Mouse (Mus musculus): ENCODE measurements around the gene D430041D05Rik. TPM values are rescaled to one million over a fixed set of nuclear protein-coding genes. Genes with fewer than 3 reads are reported as not detected.

The D430041D05Rik gene
- polyA plus RNA-seq, 1 experiment from 2014 or later, result 0.66 TPM

DNA sequence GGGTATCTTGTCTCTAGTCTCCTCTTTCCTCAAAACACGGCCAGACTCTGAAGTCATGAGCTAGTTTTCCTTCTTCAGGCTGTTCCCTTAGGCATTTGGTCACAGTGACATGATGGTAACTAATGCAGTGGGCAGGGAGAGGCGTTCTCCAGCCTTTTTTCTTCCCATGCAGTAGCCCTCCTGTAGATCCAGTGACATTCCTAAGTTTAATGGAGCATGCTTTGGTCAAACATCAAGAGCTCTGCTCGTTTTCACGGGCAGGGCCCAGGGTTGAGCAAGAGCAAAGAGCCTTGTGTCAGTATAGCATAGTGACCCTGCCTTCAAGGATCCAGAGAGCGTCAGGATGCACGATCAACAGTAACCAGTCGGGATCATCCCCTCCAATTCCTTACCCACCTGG is 247.4 kb downstream of the D430041D05Rik start:
- Histone ChIP-seq H3K27ac (no peak overlapping the region), H3K27me3 (no peaks in the 10 kb centered on the region), H3K36me3 (no peaks in the 10 kb centered on the region), H3K9ac (no peak overlapping the region), H3K9me3 (replicated peaks) (no peaks in the 10 kb centered on the region), H3K4me2 (no peak overlapping the region), H3K4me1 (peaks cover 7% of the 10 kb centered on the region), H3K4me3 (replicated peaks) (no peak overlapping the region)
- peak; percentile 75 for ATAC-seq (replicated peaks; ENCODE audit: low FRiP score)
- 47% methylated on average over 7 of the region's 7 CpGs for WGBS

- no peak overlapping the region for H3K4me3 ChIP-seq (replicated peaks)
- no peak overlapping the region for H3K9ac ChIP-seq
- H3K27me3 ChIP-seq, result no peaks in the 10 kb centered on the region
- H3K9me3 ChIP-seq (replicated peaks), result no peaks in the 10 kb centered on the region
- H3K4me2 ChIP-seq, result no peak overlapping the region
- 71% methylated on average over 4 of the region's 4 CpGs for WGBS
- H3K36me3 ChIP-seq, result no peaks in the 10 kb centered on the region
- no peak overlapping the region for H3K27ac ChIP-seq
- ATAC-seq (replicated peaks; ENCODE audit: low FRiP score), result no peak
- H3K4me1 ChIP-seq, result no peaks in the 10 kb centered on the region
Measured at GRCm38 (mm10) chr2:104157831-104158230, 253.0 kb downstream of the D430041D05Rik start.

DNA sequence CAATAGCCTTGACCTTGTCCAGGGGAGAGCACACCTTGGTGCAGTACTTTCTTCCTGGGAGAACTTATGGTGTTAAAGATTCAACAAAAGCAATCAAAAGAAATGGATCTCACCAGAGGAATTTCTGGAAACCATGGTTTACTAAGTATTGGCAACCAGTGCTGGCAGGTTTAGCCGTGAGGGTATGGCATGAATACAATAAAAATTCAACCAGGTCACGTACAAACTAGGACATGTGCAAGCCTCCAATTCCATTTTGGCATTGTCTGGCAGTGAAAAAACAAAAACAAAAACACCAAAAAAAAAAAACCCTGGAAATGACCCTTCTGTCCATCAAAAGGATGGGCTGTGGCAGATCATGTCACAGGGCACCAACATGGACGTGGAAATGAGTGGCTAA is 256.9 kb downstream of the D430041D05Rik start:
- H3K36me3 ChIP-seq, result no peaks in the 10 kb centered on the region
- ATAC-seq (replicated peaks; ENCODE audit: low FRiP score), result no peak
- no peaks in the 10 kb centered on the region for H3K4me1 ChIP-seq
- 83% methylated on average over 3 of the region's 3 CpGs for WGBS
- no peaks in the 10 kb centered on the region for H3K27me3 ChIP-seq
- H3K4me3 ChIP-seq (replicated peaks), result no peak overlapping the region
- H3K9ac ChIP-seq, result no peak overlapping the region
- H3K9me3 ChIP-seq (replicated peaks), result no peaks in the 10 kb centered on the region
- no peak overlapping the region for H3K4me2 ChIP-seq
- no peak overlapping the region for H3K27ac ChIP-seq

DNA sequence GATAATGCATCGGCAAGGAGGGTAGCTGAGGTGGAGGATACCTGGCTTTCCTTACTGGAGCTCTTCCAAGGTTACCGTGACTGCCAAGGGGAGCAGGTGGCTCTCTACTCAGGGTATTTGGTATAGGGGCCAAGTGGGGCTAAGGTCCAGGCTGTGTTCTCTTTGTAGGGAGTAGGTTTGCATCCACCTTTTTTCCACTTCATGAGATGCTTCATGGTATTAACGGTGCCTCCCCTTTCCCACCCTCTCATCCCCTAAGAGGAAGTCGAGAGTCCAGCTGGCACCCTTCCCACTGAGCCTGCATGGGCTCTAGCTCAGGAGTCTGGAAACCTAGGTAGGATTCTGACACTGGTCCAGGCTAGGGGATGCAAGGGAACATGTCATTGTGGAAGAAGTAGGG is 257.5 kb downstream of the D430041D05Rik start:
- no peak overlapping the region for H3K9ac ChIP-seq
- no peaks in the 10 kb centered on the region for H3K27me3 ChIP-seq
- peaks cover 5% of the 10 kb centered on the region for H3K4me1 ChIP-seq
- H3K27ac ChIP-seq, result no peak overlapping the region
- no peaks in the 10 kb centered on the region for H3K9me3 ChIP-seq (replicated peaks)
- ATAC-seq (replicated peaks; ENCODE audit: low FRiP score), result no peak
- no peak overlapping the region for H3K4me2 ChIP-seq
- 74% methylated on average over 4 of the region's 4 CpGs for WGBS
- no peaks in the 10 kb centered on the region for H3K36me3 ChIP-seq
- H3K4me3 ChIP-seq (replicated peaks), result no peak overlapping the region

DNA sequence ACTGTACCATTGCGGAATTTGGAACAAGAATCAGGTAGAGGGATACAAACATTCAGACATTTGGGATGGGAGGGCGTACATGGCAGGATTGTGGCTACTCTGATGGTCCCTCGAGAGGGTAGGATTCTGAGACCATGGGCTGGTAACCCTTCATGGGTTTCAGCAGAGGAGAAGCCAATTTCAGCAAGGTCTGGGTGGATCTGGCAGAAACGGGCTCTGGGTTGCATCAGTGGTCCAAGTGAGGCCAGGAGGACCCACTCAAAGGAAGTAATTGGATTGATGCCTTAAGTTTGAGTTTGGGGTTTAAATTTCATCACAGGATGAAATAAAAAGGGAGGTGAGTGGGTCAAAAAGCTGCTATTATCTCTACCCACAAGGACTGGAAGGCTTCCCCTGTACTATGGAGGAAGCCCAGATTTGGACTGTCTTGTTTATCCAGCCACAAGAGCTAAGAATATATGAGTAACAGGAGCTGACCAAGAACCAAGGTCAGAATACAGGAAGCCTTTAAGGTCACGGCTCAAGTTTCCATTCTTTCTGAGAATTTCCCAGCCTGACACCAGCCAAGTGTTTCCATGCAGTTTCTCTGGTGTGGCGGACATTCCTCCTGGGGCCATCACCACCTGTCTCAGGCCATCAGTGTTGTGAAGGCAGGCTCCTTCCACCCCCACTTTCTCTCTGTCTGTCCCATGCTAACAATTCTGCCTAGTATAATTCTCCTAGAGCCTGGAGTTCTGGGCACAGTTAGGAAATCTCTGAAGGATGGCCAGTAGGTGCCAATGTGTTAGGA is 260.0 kb downstream of the D430041D05Rik start:
- 66% methylated on average over 6 of the region's 6 CpGs for WGBS
- ATAC-seq (replicated peaks; ENCODE audit: low FRiP score), result no peak
- H3K36me3 ChIP-seq, result no peaks in the 10 kb centered on the region
- no peak overlapping the region for H3K4me2 ChIP-seq
- H3K4me1 ChIP-seq, result peaks cover 16% of the 10 kb centered on the region
- H3K4me3 ChIP-seq (replicated peaks), result no peak overlapping the region
- H3K9me3 ChIP-seq (replicated peaks), result no peaks in the 10 kb centered on the region
- no peak overlapping the region for H3K9ac ChIP-seq
- no peaks in the 10 kb centered on the region for H3K27me3 ChIP-seq
- no peak overlapping the region for H3K27ac ChIP-seq

DNA sequence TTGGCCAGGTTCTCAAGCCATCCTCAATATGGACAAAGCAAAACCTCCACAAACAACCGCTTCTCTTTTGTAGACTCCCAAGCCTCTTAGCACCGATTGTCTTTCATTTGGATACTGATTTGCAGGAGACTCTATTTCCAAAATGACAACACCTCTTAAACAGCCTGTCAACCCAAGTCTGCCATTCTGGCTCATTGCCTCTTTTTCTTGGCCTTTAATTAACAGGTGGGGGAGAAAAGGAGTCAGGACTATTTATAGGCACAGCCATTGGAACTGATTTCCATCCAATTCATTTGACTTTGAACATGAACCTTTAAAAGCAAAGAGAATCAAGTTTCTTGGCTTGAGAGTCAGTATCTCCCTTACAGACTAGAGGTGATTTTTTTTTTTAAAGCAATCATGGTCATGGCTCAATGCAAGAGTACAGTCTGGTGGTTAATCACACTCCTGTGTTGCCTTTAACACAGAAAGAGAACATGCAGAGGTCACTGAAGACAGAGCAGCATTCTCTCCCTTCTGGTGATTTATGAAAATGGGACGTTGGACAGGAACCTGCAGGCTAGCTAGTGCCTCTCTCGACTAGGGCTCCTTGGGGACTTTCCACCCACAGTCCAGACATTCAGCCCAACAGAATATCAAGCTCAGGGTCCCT is 262.8 kb downstream of the D430041D05Rik start:
- H3K36me3 ChIP-seq, result no peaks in the 10 kb centered on the region
- no peak overlapping the region for H3K4me2 ChIP-seq
- H3K27me3 ChIP-seq, result no peaks in the 10 kb centered on the region
- H3K27ac ChIP-seq, result peak overlapping the region; percentile 66
- no peak overlapping the region for H3K9ac ChIP-seq
- H3K4me3 ChIP-seq (replicated peaks), result no peak overlapping the region
- no peaks in the 10 kb centered on the region for H3K9me3 ChIP-seq (replicated peaks)
- ATAC-seq (replicated peaks; ENCODE audit: low FRiP score), result peak; percentile 81
- peaks cover 16% of the 10 kb centered on the region for H3K4me1 ChIP-seq
- 28% methylated on average over 4 of the region's 4 CpGs for WGBS

DNA sequence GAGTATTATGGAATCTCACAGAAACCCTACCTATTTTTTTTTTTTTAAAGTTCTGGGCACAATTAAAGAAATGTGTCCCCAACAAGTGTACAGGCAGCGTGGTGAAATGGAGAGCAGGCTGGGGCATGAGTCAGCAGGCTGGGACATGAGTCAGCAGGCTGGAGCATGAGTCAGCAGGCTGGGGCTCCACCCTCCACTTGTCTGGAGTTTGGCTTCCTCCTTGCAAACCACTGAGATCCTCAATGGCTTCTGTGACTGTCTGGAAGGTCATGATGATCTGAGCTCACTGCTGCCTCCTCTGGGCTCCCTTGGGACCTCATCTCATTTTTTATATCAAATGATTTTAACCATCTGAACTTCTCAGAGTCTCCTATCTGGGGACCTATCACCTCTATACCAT is 264.8 kb downstream of the D430041D05Rik start:
- no peak overlapping the region for H3K27ac ChIP-seq
- no peak for ATAC-seq (replicated peaks; ENCODE audit: low FRiP score)
- no peak overlapping the region for H3K4me2 ChIP-seq
- H3K36me3 ChIP-seq, result no peaks in the 10 kb centered on the region
- H3K27me3 ChIP-seq, result no peaks in the 10 kb centered on the region
- WGBS, result 87% methylated on average over 1 of the region's 1 CpGs
- H3K9me3 ChIP-seq (replicated peaks), result no peaks in the 10 kb centered on the region
- peaks cover 16% of the 10 kb centered on the region for H3K4me1 ChIP-seq
- no peak overlapping the region for H3K9ac ChIP-seq
- H3K4me3 ChIP-seq (replicated peaks), result no peak overlapping the region

GRCm38 (mm10) chr2:104144004-104144403 is 266.8 kb downstream of the D430041D05Rik start:
- no peak for ATAC-seq (replicated peaks; ENCODE audit: low FRiP score)
- no peak overlapping the region for H3K4me3 ChIP-seq (replicated peaks)
- no peaks in the 10 kb centered on the region for H3K27me3 ChIP-seq
- no peaks in the 10 kb centered on the region for H3K9me3 ChIP-seq (replicated peaks)
- WGBS, result 85% methylated on average over 12 of the region's 12 CpGs
- H3K4me2 ChIP-seq, result no peak overlapping the region
- H3K27ac ChIP-seq, result no peak overlapping the region
- H3K9ac ChIP-seq, result no peak overlapping the region
- no peaks in the 10 kb centered on the region for H3K36me3 ChIP-seq
- H3K4me1 ChIP-seq, result peaks cover 16% of the 10 kb centered on the region

DNA sequence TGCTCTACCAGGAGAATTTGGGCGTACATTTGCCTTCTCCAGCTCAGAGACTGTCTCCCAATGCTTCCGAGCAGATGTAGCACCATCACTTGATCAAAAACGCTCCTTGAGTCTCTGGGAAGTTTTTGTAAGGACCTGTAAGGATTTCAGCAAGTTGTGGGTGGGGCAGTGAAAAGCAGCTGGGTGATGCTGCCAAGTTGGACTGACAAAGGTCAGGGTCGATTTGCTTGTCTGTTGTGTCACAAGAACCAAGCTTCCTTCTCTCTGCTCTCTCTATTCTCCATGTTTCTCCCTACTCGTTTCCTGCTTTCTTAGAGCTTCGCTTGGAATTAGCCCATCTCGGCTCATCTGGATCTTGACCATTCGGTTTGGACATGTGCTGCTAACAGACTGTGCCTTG is 268.7 kb downstream of the D430041D05Rik start:
- no peaks in the 10 kb centered on the region for H3K4me1 ChIP-seq
- H3K9me3 ChIP-seq (replicated peaks), result no peaks in the 10 kb centered on the region
- WGBS, result 92% methylated on average over 8 of the region's 8 CpGs
- no peaks in the 10 kb centered on the region for H3K36me3 ChIP-seq
- no peak for ATAC-seq (replicated peaks; ENCODE audit: low FRiP score)
- no peaks in the 10 kb centered on the region for H3K27me3 ChIP-seq
- H3K4me2 ChIP-seq, result no peak overlapping the region
- no peak overlapping the region for H3K27ac ChIP-seq
- no peak overlapping the region for H3K9ac ChIP-seq
- no peak overlapping the region for H3K4me3 ChIP-seq (replicated peaks)

GRCm38 (mm10) chr2:104135920-104136319 is 274.9 kb downstream of the D430041D05Rik start:
- Histone ChIP-seq H3K4me2 (no peak overlapping the region), H3K4me1 (peaks cover 3% of the 10 kb centered on the region; the same call in 1 of the 2 replicates), H3K9me3 (replicated peaks) (no peaks in the 10 kb centered on the region), H3K4me3 (replicated peaks) (no peak overlapping the region), H3K9ac (no peak overlapping the region), H3K27ac (no peak overlapping the region), H3K27me3 (peaks cover 4% of the 10 kb centered on the region; the same call in 1 of the 2 replicates), H3K36me3 (no peaks in the 10 kb centered on the region)
- WGBS, result 53% methylated on average over 2 of the region's 2 CpGs
- ATAC-seq (replicated peaks; ENCODE audit: low FRiP score), result no peak

GRCm38 (mm10) chr2:104134150-104135056 is 276.4 kb downstream of the D430041D05Rik start:
- Histone ChIP-seq H3K9me3 (replicated peaks) (no peaks in the 10 kb centered on the region), H3K27ac (no peak overlapping the region), H3K36me3 (no peaks in the 10 kb centered on the region), H3K9ac (no peak overlapping the region), H3K4me3 (replicated peaks) (no peak overlapping the region), H3K4me1 (peaks cover 3% of the 10 kb centered on the region; the same call in 1 of the 2 replicates), H3K4me2 (no peak overlapping the region), H3K27me3 (peaks cover 4% of the 10 kb centered on the region; the same call in 1 of the 2 replicates)
- 46% methylated on average over 8 of the region's 8 CpGs for WGBS
- ATAC-seq (replicated peaks; ENCODE audit: low FRiP score), result peak; percentile 34; the same call in 1 of the 2 replicates

All from kidney, embryonic 15.5 days (tissue).